In the genomic region with DNA sequence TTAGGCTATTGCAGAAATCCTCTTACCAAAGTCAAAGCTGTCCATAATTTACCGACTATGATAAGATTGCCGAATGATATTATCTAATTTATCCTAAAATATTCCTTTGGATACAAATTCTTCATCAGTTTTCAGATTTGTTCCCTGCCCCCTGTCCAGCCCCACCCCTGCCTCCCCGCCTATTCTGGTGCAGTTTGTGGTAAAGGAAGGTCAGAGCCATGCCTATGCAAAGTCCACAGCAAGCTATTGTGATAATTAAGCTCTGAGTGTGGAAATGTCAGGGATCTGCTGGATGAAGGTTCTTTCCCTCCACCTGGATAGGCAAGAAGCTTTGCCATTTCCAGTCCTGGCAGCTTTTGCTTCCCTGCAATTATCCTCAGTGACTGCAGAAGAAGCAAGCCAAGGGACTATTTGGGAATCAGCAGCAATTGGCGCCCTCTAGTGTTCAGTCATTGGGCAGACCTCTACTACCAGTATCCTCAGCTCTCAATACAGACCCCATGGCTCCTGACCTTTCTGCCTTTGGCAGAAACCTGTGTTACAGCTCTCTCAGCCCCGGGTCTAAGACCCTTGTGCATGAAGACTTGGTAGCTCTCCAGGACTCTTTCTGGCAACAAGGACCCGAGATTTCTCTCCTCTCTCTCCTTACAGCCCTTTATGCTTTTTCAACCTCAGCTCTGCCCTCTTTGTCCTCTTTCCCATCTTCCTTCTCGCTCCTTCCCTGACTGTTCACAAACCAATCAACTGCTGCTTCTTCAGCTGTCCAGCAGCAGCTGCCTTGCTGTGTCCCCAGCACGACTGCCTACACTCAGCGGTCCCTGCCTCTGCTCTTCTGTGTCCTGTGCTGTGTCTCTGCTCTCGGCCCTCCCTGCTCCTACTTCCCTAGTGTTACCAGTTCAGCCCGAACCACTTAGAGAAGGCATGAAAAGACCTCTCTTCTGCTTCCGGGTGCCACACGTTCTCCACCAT, we compare ENCODE assay signal across 9 mouse cellular contexts. TPM values are rescaled to one million over a fixed set of nuclear protein-coding genes. Genes with fewer than 3 reads are reported as not detected.
DNase-seq lines count a peak whose midpoint lies in the region; ATAC-seq and TF ChIP-seq lines count a peak whose summit lies in the region.
"Not testable (repeated sequence)": the region's sequence is repeated elsewhere in the genome, so short reads cannot be mapped to it uniquely, and the experiment has no call there.
"Had no signal": no experiment of that assay in that cellular context is flagged by ENCODE, and none has a peak within 500 bp of the region (broad histone marks: within the 10 kb centered on the region; RNA-seq: fewer than 3 reads in every experiment).

No protein-coding gene starts in this region.

- TF ChIP-seq CTCF in MEL (IDR thresholded peaks at IDR 0.05 in 2 of 3, conservative IDR thresholded peaks at IDR 0.05 in 1 of 3; ENCODE audit: control insufficient read depth in 1 of 3, insufficient read depth in 1 of 3, low read depth in 2 of 3, low read length in 3 of 3, poor library complexity in 1 of 3, severe bottlenecking in 1 of 3), result peak; percentile 23 to 60 (median 53); a peak in 5 of 6 replicates
- TF ChIP-seq CTCF in lung, adult 2 months (IDR thresholded peaks at IDR 0.05; ENCODE audit: insufficient read depth, low read length), result peak; percentile 54

- 50% methylated on average over 13 of the region's 13 CpGs for WGBS in hindbrain, embryonic 13.5 days
- 45% methylated on average over 13 of the region's 13 CpGs for WGBS in lung, adult 2 months
- WGBS in neural tube, embryonic 14.5 days, result 57% methylated on average over 13 of the region's 13 CpGs

- peak overlapping the region in 1 of 2 experiments; percentile 19; a peak in 1 of 4 replicates for H3K4me3 ChIP-seq in MEL (ENCODE audit: control insufficient read depth in 1 of 2, insufficient read depth in 1 of 2, low read depth in 2 of 2, low read length in 2 of 2)
- H3K4me3 ChIP-seq in hindbrain, embryonic 13.5 days; lung, adult 2 months (replicated peaks; ENCODE audit: extremely low read depth, low read depth, low read length); neural tube, embryonic 14.5 days (ENCODE audit: low read depth, low read length): not testable (repeated sequence)

- peak; percentile 99 for ATAC-seq in frontal cortex, adult (ENCODE audit: low TSS enrichment)
- peak; percentile 92 for ATAC-seq in hindbrain, embryonic 13.5 days (ENCODE audit: low FRiP score)
- peak; percentile 96 for ATAC-seq in neural tube, embryonic 14.5 days (ENCODE audit: low read depth)

- not testable (repeated sequence) for H3K27me3 ChIP-seq in MEL (ENCODE audit: control insufficient read depth in 1 of 2, insufficient read depth in 2 of 2, low read length in 2 of 2); hindbrain, embryonic 13.5 days; neural tube, embryonic 14.5 days (ENCODE audit: control insufficient read depth, insufficient read depth, low read length)

- DNase-seq in MEL (ENCODE audit: low read depth, low spot score), result peak; percentile 61
- peak; percentile 40 for DNase-seq in cerebellum, adult 8-10 months
- peak; percentile 59 for DNase-seq in layer of hippocampus, adult 9-11 months
- peak; percentile 30 for DNase-seq in lung, adult 2 months
- peak; percentile 54 for DNase-seq in testis, postnatal 10 days (ENCODE audit: low spot score)

- H3K9me3 ChIP-seq in MEL (replicated peaks; ENCODE audit: insufficient read depth, low read length); hindbrain, embryonic 13.5 days; neural tube, embryonic 14.5 days (ENCODE audit: control insufficient read depth, low read length): not testable (repeated sequence)

- not testable (repeated sequence) for H3K4me2 ChIP-seq in hindbrain, embryonic 13.5 days; neural tube, embryonic 14.5 days (ENCODE audit: low read depth, low read length)

- not testable (repeated sequence) for H3K27ac ChIP-seq in MEL (ENCODE audit: control insufficient read depth, low read depth, low read length); hindbrain, embryonic 13.5 days; neural tube, embryonic 14.5 days (ENCODE audit: low read depth, low read length)

- not testable (repeated sequence) for TF ChIP-seq POLR2A in MEL (IDR thresholded peaks at IDR 0.05; ENCODE audit: control insufficient read depth in 1 of 2, insufficient read depth in 1 of 2, low read depth in 1 of 2, low read length in 2 of 2, poor library complexity in 1 of 2); lung, adult 2 months (IDR thresholded peaks at IDR 0.05; ENCODE audit: borderline replicate concordance, extremely low read depth, low read depth, low read length)

- not testable (repeated sequence) for H3K9ac ChIP-seq in MEL (ENCODE audit: control insufficient read depth, low read depth, low read length, poor library complexity, severe bottlenecking); hindbrain, embryonic 13.5 days; neural tube, embryonic 14.5 days (replicated peaks; ENCODE audit: low read depth, low read length)

- peak; percentile 47 for TF ChIP-seq RAD21 in MEL (IDR thresholded peaks at IDR 0.05; ENCODE audit: low read depth, low read length)

- H3K79me2 ChIP-seq in MEL (ENCODE audit: control insufficient read depth, insufficient read depth, low read length, poor library complexity), result not testable (repeated sequence)

- not testable (repeated sequence) for H3K4me1 ChIP-seq in MEL (ENCODE audit: control insufficient read depth in 1 of 2, insufficient read depth in 2 of 2, low read length in 2 of 2); hindbrain, embryonic 13.5 days (replicated peaks); lung, adult 2 months (ENCODE audit: control insufficient read depth, insufficient read depth, low read length); neural tube, embryonic 14.5 days (ENCODE audit: control insufficient read depth, insufficient read depth, low read length)

- not testable (repeated sequence) for TF ChIP-seq EP300 in MEL (IDR thresholded peaks at IDR 0.05; ENCODE audit: low read depth in 1 of 2, low read length in 2 of 2)

- H3K36me3 ChIP-seq in MEL (ENCODE audit: control insufficient read depth in 1 of 2, insufficient read depth in 2 of 2, low read length in 2 of 2); hindbrain, embryonic 13.5 days; neural tube, embryonic 14.5 days (ENCODE audit: control insufficient read depth, insufficient read depth, low read length): not testable (repeated sequence)

TF ChIP-seq in MEL, 35 proteins besides CTCF, POLR2A, EP300 and RAD21:
- TF ChIP-seq ZC3H11A (IDR thresholded peaks at IDR 0.05; ENCODE audit: low read depth, low read length), result 0 out of 2 replicates have a peak, but pooled peaks have one; percentile 15
- peak; percentile 41; the same call in 1 of the 2 replicates for TF ChIP-seq SMC3 (IDR thresholded peaks at IDR 0.05; ENCODE audit: low read depth, low read length)

RNA-seq across cellular contexts. Expression of a gene that starts 6.7 kb away (rescaled TPM):
- total RNA-seq in MEL (2012; rRNA removed), result not detected in 2 replicates
- not detected for polyA plus RNA-seq in MEL (2012; ENCODE audit: insufficient read depth in 1 of 2, insufficient read length in 2 of 2, low read depth in 1 of 2, low replicate concordance in 2 of 2, missing spikeins in 1 of 2)
- not detected in 2 replicates for polyA plus RNA-seq in hindbrain, embryonic 13.5 days (2015; fragmentation: Nextera tagmentation; extraction: Ambion mirVana)
- 0.52 and 1.8 TPM in 2 replicates for polyA plus RNA-seq in lung, adult 2 months (2012; rRNA removed)
- not detected in 2 replicates for polyA plus RNA-seq in neural tube, embryonic 14.5 days (2014; fragmentation: Nextera tagmentation; extraction: Ambion mirVana)
- total RNA-seq: adrenal gland, postnatal 4 days had no signal

RNA-seq across cellular contexts. Expression of a gene that starts 32.1 kb away (rescaled TPM):
- total RNA-seq in MEL (2012; rRNA removed), result not detected in 2 replicates
- not detected for polyA plus RNA-seq in MEL (2012; ENCODE audit: insufficient read depth in 1 of 2, insufficient read length in 2 of 2, low read depth in 1 of 2, low replicate concordance in 2 of 2, missing spikeins in 1 of 2)
- not detected in 2 replicates for polyA plus RNA-seq in hindbrain, embryonic 13.5 days (2015; fragmentation: Nextera tagmentation; extraction: Ambion mirVana)
- polyA plus RNA-seq in lung, adult 2 months (2012; rRNA removed), result 0.17 TPM in 1 of 2 replicates, not detected in the other
- not detected in 2 replicates for polyA plus RNA-seq in neural tube, embryonic 14.5 days (2014; fragmentation: Nextera tagmentation; extraction: Ambion mirVana)

RNA-seq across cellular contexts. Expression of a gene that starts 48.6 kb away (rescaled TPM):
- total RNA-seq in MEL (2012; rRNA removed), result 0.08 and 0.10 TPM in 2 replicates
- polyA plus RNA-seq in MEL (2012; ENCODE audit: insufficient read depth in 1 of 2, insufficient read length in 2 of 2, low read depth in 1 of 2, low replicate concordance in 2 of 2, missing spikeins in 1 of 2), result under 1 TPM in 1 of 2 experiments, not detected in 1; 0.25 TPM
- polyA plus RNA-seq in hindbrain, embryonic 13.5 days (2015; fragmentation: Nextera tagmentation; extraction: Ambion mirVana), result 0.42 and 0.89 TPM in 2 replicates
- 2.8 and 5.1 TPM in 2 replicates for polyA plus RNA-seq in lung, adult 2 months (2012; rRNA removed)
- polyA plus RNA-seq in neural tube, embryonic 14.5 days (2014; fragmentation: Nextera tagmentation; extraction: Ambion mirVana), result 3.7 and 4.5 TPM in 2 replicates
